Mouse (Mus musculus): ENCODE results near the gene Vwa2. TPM values are rescaled to one million over a fixed set of nuclear protein-coding genes. Genes with fewer than 3 reads are reported as not detected.

Vwa2 gene
- polyA plus RNA-seq, 3 experiments from 2014 or later = not detected

DNA sequence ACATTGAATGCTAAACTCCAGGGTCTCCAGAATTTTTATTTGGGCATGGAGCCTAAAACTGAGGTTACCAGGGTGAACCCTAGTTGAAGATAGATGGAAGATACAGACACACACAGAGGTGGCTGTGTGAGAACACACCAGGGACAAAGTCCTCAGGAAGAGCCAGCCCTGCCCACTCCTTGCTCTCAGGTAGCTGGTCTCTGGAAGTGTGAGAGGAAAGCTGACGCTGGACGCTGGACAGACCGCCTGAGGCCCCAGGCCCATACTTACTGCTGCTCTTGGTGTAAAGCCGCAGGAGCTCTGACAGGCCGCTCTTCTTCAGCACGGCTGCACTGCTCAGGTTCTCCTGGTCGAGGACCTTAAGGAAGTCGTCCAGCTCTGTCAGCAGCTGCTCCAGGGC lies 75.8 kb downstream of the Vwa2 start:
- no peak for ATAC-seq

DNA sequence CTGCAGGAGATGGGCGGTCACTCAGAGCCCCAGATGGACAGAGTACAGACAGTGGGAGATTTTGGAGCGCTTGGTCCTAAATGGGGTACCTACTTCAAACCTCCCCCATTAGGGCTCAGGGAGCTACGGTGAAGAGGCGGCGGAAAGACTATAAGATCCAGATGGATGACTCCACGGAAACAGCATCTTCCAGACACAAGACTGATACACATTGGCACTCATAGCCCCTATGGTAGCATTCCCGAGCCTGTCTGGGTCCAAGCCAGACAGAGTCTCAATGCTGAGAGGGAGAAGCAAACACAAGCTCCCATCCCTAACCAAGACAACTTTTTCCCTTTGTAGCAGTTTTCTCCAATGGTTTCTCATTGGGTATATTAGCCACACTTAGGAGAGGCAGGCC lies 76.8 kb downstream of the Vwa2 start:
- ATAC-seq = no peak

DNA sequence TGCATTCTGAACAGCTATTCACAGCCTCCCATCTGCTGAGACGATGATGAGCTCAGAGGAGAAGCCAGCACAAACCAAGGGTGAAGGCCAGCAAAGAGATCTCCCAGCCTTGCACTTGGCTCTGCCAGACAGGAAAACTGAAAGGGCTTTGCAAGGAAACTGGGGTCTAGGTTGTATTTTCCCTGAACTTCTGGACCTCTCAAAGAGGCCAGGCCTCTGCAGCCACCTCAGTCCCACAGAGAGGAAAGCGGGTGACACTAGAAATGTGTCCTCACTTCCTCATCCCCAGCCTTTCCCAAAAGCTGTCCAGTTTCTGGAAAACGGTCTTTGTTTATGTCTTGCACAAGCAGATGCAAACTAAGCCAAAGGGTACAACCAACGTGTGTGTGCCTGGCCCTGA lies 79.8 kb downstream of the Vwa2 start:
- no peak for ATAC-seq

DNA sequence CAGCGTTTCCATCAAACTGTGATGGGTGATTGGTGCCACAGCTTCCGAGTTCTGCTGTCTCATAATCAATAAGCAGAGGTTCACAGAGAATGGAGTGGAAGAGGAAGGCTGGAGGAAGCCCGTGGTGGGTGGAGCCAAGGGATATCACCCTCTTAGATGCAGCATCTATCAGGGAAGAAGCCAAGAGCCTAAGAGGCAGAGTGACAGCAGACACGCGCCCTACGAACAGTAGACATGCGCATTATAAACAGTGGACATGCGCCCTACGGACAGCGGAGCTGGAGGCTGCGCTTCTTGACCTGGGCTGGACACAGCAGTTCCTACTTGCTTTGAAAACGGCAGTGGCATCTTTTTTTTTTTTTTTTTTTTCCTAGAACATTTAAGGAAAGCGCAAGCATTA lies 80.8 kb downstream of the Vwa2 start:
- no peak for ATAC-seq

DNA sequence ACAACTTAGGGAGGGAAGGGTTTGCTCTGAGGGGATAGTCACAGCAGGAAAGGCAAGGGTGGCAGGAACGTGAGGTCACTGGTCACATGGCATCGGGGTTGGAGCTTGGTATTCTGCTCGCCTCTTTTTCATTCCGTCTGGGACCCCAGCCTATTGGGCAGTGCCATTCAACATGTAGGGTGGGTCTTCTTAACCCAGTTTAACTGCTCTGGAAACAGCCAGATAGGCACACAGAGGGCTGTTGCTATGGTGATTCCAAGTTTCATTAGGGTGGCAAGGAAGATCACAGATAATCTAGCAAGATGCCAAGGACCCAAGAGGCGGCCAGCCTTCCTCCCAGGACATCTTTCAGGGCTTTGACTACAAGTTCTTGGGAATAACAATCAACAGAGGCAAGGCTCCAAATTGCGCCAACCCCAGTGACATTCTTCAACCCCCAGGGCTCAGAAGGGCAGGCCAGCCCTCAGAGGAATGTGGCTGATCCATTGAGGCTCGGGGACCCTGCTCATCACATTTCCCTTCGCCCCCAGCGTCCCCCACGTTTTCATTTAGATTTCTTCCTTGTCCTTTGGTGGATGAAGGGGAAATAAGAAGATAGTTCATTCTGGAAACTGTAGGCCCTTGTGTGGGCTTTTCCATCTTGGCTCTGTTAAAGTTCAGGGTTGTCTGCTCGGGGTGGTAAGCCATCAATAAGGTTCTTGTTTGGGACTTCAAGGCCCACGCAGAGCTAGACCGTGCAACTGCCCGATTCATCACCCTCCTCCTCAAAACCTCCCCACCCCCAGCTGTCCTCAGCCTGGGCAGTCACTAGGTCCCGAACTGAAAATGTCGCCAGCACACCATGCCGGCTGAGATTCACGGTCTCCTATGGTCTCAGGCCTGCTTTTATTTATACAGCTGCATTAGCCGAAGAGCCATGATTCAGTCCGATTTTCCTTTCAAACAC lies 81.8 kb downstream of the Vwa2 start:
- no peak for ATAC-seq

DNA sequence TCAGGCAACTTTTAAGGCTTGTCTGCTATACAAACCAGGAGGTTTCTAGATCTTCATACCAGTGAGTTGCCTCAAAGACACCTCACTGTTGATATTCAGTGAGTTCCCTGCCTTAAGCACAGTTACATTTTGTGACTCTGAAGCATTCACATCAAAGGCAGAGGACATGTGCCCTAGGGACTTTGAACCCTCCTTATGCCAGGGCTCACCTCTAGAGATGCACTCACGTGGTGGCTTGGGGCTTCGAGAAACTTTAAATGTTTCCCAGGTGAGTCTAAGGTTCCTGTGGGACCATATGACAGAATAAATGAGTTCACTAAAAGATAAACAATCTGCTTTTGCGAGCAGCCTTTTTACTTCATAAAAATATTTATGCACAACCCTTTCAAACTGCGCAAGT lies 84.0 kb downstream of the Vwa2 start:
- no peak for ATAC-seq

DNA sequence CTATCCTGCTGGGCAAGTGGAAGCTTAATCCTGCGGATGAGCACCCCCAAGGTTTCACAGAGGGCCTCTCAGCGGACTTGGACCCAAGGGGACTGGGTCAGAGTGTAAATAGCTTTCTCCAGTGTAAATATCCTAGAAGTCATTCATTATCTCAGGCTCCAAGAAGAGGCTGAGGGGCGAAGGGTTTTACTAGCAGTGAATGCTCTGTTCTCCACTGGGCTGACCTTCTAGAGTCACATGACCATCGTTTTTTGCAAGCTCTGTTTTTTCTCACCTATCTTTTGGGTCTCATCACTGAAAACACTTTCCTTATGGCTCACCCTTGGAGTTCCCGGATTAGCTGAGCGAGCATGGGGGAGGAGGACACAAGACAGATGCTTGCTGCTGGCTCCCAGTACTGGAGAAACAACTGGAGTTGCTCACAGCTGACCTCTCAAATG lies 84.6 kb downstream of the Vwa2 start:
- ATAC-seq = no peak

DNA sequence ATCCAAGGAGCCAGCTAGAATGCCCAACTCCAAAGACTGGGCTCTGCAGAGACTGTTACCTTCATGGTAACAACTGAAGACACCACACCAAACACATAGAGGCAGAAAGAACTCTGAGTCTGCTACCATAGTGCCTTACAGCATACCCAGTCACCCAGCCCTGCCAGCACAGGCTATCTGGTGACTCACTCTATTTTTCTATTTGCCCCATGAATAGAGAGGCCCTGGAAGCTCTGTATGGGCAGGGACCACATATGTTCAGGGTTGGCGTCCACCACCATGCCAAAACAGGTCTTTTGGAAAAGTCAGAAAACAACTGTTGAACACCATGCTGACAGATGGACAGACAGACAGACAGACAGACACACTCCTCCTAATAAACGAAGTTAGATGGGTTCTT lies 85.0 kb downstream of the Vwa2 start:
- no peak for ATAC-seq

DNA sequence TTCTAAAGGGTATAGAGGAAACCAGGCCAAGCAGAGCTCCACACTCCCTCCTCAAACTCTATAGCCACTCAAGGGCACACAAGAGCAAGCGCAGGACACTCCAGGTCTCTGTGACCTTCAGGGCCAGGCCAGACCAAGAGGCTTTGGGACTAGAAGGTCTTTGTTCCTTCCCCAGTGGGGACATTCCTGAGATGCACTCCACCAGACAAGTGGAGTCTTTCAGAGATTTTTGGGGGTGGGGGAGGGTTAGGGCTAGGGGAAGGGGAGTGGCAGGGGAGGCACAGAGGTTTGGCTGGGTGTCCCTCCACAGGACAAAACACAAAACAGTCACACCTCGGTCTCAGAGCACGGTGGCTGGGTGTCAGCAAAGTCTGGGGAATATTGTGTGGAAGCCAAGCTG lies 85.6 kb downstream of the Vwa2 start:
- ATAC-seq = no peak

Other genes starting within 250 kb of the Vwa2 start
- gene Adrb1, start 152.1 kb upstream of the Vwa2 start, polyA plus RNA-seq (2017; shearing (Covaris generic)) = under 1 TPM in 1 of 3 experiments, not detected in 2; 0.20 TPM
- 10 to 100 TPM in 2 of 3 experiments, 1 to 10 TPM in 1; 8.1 to 12.1 (median 11.4) TPM for gene Ccdc186, start 52.1 kb upstream of the Vwa2 start, polyA plus RNA-seq (2017; shearing (Covaris generic))
- not detected for gene Tdrd1, start 48.0 kb upstream of the Vwa2 start, polyA plus RNA-seq (2017; shearing (Covaris generic))
- gene Afap1l2, start 134.0 kb downstream of the Vwa2 start, polyA plus RNA-seq (2017; shearing (Covaris generic)) = not detected

Data from inflammation-experienced regulatory T-cells, adult 6 months (primary cell).